Mouse (Mus musculus): ENCODE measurements around the gene Pgs1. TPM values are rescaled to one million over a fixed set of nuclear protein-coding genes. Genes with fewer than 3 reads are reported as not detected.

Gene Pgs1
- polyA plus RNA-seq, 1 experiment from 2014 or later = 46.7 TPM

GRCm38 (mm10) chr11:117952174-117952933 is 33.7 kb upstream of the Pgs1 start:
- Histone ChIP-seq H3K27ac (no peak overlapping the region), H3K4me2 (replicated peaks) (no peak overlapping the region), H3K4me1 (peaks cover 27% of the 10 kb centered on the region), H3K9ac (no peak overlapping the region), H3K4me3 (no peak overlapping the region), H3K27me3 (peaks cover 29% of the 10 kb centered on the region), H3K9me3 (replicated peaks) (no peaks in the 10 kb centered on the region), H3K36me3 (no peaks in the 10 kb centered on the region)
- no peak for ATAC-seq (ENCODE audit: low FRiP score)
- WGBS = 60% methylated on average over 9 of the region's 9 CpGs

GRCm38 (mm10) chr11:117954094-117954493 is 32.0 kb upstream of the Pgs1 start:
- 58% methylated on average over 2 of the region's 2 CpGs for WGBS
- peaks cover 33% of the 10 kb centered on the region for H3K4me1 ChIP-seq
- H3K27ac ChIP-seq = no peak overlapping the region
- H3K9me3 ChIP-seq (replicated peaks) = no peaks in the 10 kb centered on the region
- H3K9ac ChIP-seq = no peak overlapping the region
- H3K27me3 ChIP-seq = peaks cover 27% of the 10 kb centered on the region
- no peaks in the 10 kb centered on the region for H3K36me3 ChIP-seq
- ATAC-seq (ENCODE audit: low FRiP score) = no peak
- no peak overlapping the region for H3K4me2 ChIP-seq (replicated peaks)
- H3K4me3 ChIP-seq = no peak overlapping the region

- H3K36me3 ChIP-seq = no peaks in the 10 kb centered on the region
- ATAC-seq (ENCODE audit: low FRiP score) = no peak
- 87% methylated on average over 9 of the region's 9 CpGs for WGBS
- no peak overlapping the region for H3K9ac ChIP-seq
- no peak overlapping the region for H3K27ac ChIP-seq
- no peaks in the 10 kb centered on the region for H3K9me3 ChIP-seq (replicated peaks)
- peaks cover 22% of the 10 kb centered on the region for H3K27me3 ChIP-seq
- H3K4me1 ChIP-seq = peaks cover 28% of the 10 kb centered on the region
- H3K4me2 ChIP-seq (replicated peaks) = no peak overlapping the region
- no peak overlapping the region for H3K4me3 ChIP-seq
These were observed 31.3 kb upstream of the Pgs1 start for GRCm38 (mm10) chr11:117954819-117955218.

GRCm38 (mm10) chr11:117955621-117956020 is 30.5 kb upstream of the Pgs1 start:
- Histone ChIP-seq H3K27ac (no peak overlapping the region), H3K4me3 (no peak overlapping the region), H3K4me1 (peaks cover 25% of the 10 kb centered on the region), H3K4me2 (replicated peaks) (no peak overlapping the region), H3K27me3 (peaks cover 21% of the 10 kb centered on the region), H3K9me3 (replicated peaks) (no peaks in the 10 kb centered on the region), H3K9ac (no peak overlapping the region), H3K36me3 (no peaks in the 10 kb centered on the region)
- 48% methylated on average over 13 of the region's 13 CpGs for WGBS
- no peak for ATAC-seq (ENCODE audit: low FRiP score)

GRCm38 (mm10) chr11:117958197-117958596 is 27.9 kb upstream of the Pgs1 start:
- peaks cover 10% of the 10 kb centered on the region; the same call in 1 of the 2 replicates for H3K27me3 ChIP-seq
- no peak overlapping the region for H3K4me3 ChIP-seq
- ATAC-seq (ENCODE audit: low FRiP score) = no peak
- H3K9me3 ChIP-seq (replicated peaks) = no peaks in the 10 kb centered on the region
- H3K4me1 ChIP-seq = peaks cover 36% of the 10 kb centered on the region
- no peak overlapping the region for H3K9ac ChIP-seq
- no peak overlapping the region for H3K4me2 ChIP-seq (replicated peaks)
- H3K27ac ChIP-seq = no peak overlapping the region
- 72% methylated on average over 7 of the region's 7 CpGs for WGBS
- H3K36me3 ChIP-seq = no peaks in the 10 kb centered on the region

- Histone ChIP-seq H3K4me3 (no peak overlapping the region), H3K27me3 (peaks cover 14% of the 10 kb centered on the region; the same call in 1 of the 2 replicates)
- 89% methylated on average over 4 of the region's 4 CpGs for WGBS
These were observed 26.9 kb upstream of the Pgs1 start for GRCm38 (mm10) chr11:117959166-117959565.

GRCm38 (mm10) chr11:117959741-117960381 is 26.2 kb upstream of the Pgs1 start:
- H3K27ac ChIP-seq = no peak overlapping the region
- H3K4me1 ChIP-seq = peaks cover 42% of the 10 kb centered on the region
- ATAC-seq (ENCODE audit: low FRiP score) = no peak
- WGBS = 55% methylated on average over 17 of the region's 17 CpGs
- no peak overlapping the region for H3K4me3 ChIP-seq
- no peaks in the 10 kb centered on the region for H3K9me3 ChIP-seq (replicated peaks)
- H3K4me2 ChIP-seq (replicated peaks) = no peak overlapping the region
- H3K27me3 ChIP-seq = peaks cover 21% of the 10 kb centered on the region
- H3K36me3 ChIP-seq = no peaks in the 10 kb centered on the region
- H3K9ac ChIP-seq = no peak overlapping the region

More at GRCm38 (mm10) chr11:117959166-117959565, 26.9 kb upstream of the Pgs1 start:
- Histone ChIP-seq H3K4me1 (peaks cover 42% of the 10 kb centered on the region), H3K36me3 (no peaks in the 10 kb centered on the region), H3K9ac (no peak overlapping the region), H3K9me3 (replicated peaks) (no peaks in the 10 kb centered on the region), H3K27ac (no peak overlapping the region), H3K4me2 (replicated peaks) (no peak overlapping the region)
- no peak for ATAC-seq (ENCODE audit: low FRiP score)

GRCm38 (mm10) chr11:117960601-117961000 is 25.5 kb upstream of the Pgs1 start:
- H3K4me2 ChIP-seq (replicated peaks) = no peak overlapping the region
- H3K4me3 ChIP-seq = no peak overlapping the region
- H3K9me3 ChIP-seq (replicated peaks) = no peaks in the 10 kb centered on the region
- H3K27ac ChIP-seq = no peak overlapping the region
- peaks cover 45% of the 10 kb centered on the region for H3K4me1 ChIP-seq
- no peak for ATAC-seq (ENCODE audit: low FRiP score)
- no peaks in the 10 kb centered on the region for H3K36me3 ChIP-seq
- no peak overlapping the region for H3K9ac ChIP-seq
- H3K27me3 ChIP-seq = peaks cover 29% of the 10 kb centered on the region

GRCm38 (mm10) chr11:117962228-117963067 is 23.6 kb upstream of the Pgs1 start:
- H3K9ac ChIP-seq = no peak overlapping the region
- peaks cover 64% of the 10 kb centered on the region for H3K4me1 ChIP-seq

GRCm38 (mm10) chr11:117963091-117963793 is 22.9 kb upstream of the Pgs1 start:
- Histone ChIP-seq H3K4me3 (peak overlapping the region; percentile 32), H3K9ac (peak overlapping the region; percentile 38; the same call in 1 of the 2 replicates), H3K36me3 (no peaks in the 10 kb centered on the region), H3K4me1 (peaks cover 69% of the 10 kb centered on the region), H3K27ac (peak overlapping the region; percentile 68), H3K4me2 (replicated peaks) (peak overlapping the region; percentile 72), H3K9me3 (replicated peaks) (no peaks in the 10 kb centered on the region), H3K27me3 (peaks cover 46% of the 10 kb centered on the region)
- WGBS = under 1% methylated on average over 40 of the region's 40 CpGs
- ATAC-seq (ENCODE audit: low FRiP score) = peak; percentile 88

More at GRCm38 (mm10) chr11:117962228-117963067, 23.6 kb upstream of the Pgs1 start:
- Histone ChIP-seq H3K4me3 (no peak overlapping the region), H3K4me2 (replicated peaks) (peak overlapping the region; percentile 72; the same call in 1 of the 2 replicates), H3K27ac (peak overlapping the region; percentile 56; the same call in 1 of the 2 replicates), H3K27me3 (peaks cover 43% of the 10 kb centered on the region), H3K36me3 (no peaks in the 10 kb centered on the region), H3K9me3 (replicated peaks) (no peaks in the 10 kb centered on the region)
- WGBS = 31% methylated on average over 10 of the region's 10 CpGs
- no peak for ATAC-seq (ENCODE audit: low FRiP score)

- Histone ChIP-seq H3K9ac (peak overlapping the region; percentile 38; the same call in 1 of the 2 replicates), H3K27me3 (peaks cover 46% of the 10 kb centered on the region), H3K27ac (peak overlapping the region; percentile 68), H3K4me2 (replicated peaks) (peak overlapping the region; percentile 72), H3K36me3 (no peaks in the 10 kb centered on the region), H3K4me3 (peak overlapping the region; percentile 32), H3K9me3 (replicated peaks) (no peaks in the 10 kb centered on the region), H3K4me1 (peaks cover 67% of the 10 kb centered on the region)
- ATAC-seq (ENCODE audit: low FRiP score) = no peak
- WGBS = 1% methylated on average over 9 of the region's 9 CpGs
These were observed 22.2 kb upstream of the Pgs1 start for GRCm38 (mm10) chr11:117963872-117964271.

Data from hindbrain, embryonic 12.5 days (tissue).